Mouse (Mus musculus) C2C12 (cell line): Measurements from ENCODE around the gene Med16. TPM values are rescaled to one million over a fixed set of nuclear protein-coding genes. Genes with fewer than 3 reads are reported as not detected.

ENCODE experiments used
- H3K27me3 ChIP-seq: one replicate; pipeline ENCODE4 v1.6.1; 2011; ENCODE audit not compliant: control insufficient read depth, insufficient read depth, insufficient read length
- H3K36me3 ChIP-seq: one replicate; pipeline ENCODE4 v1.6.1; 2011; ENCODE audit not compliant: control insufficient read depth, insufficient read depth
- H3K4me3 ChIP-seq: one replicate; pipeline ENCODE4 v1.5.1; 2011; ENCODE audit warnings: mild to moderate bottlenecking, control low read depth; ENCODE audit not compliant: poor library complexity, insufficient read depth, severe bottlenecking
- H3K79me2 ChIP-seq: one replicate; pipeline ENCODE4 v1.6.1; 2011; ENCODE audit not compliant: control insufficient read depth, insufficient read depth
- H3K79me3 ChIP-seq: one replicate; pipeline ENCODE4 v1.6.1; 2011; ENCODE audit warnings: low read depth, control low read depth
- H3ac ChIP-seq: one replicate; pipeline ENCODE3; 2011; ENCODE audit warnings: low read depth; ENCODE audit not compliant: control insufficient read depth, insufficient read length
- CEBPB ChIP-seq: IDR thresholded peaks from one replicate; pipeline ENCODE4 v1.6.1; 2011; ENCODE audit warnings: low read depth, mild to moderate bottlenecking, control low read depth, moderate library complexity
- CTCF ChIP-seq: IDR thresholded peaks from one replicate; pipeline ENCODE4 v1.5.1; 2011; ENCODE audit not compliant: control insufficient read depth, insufficient read depth, insufficient read length
- FOSL1 ChIP-seq: IDR thresholded peaks from one replicate; pipeline ENCODE4 v1.8.0; 2011; ENCODE audit warnings: mild to moderate bottlenecking, low read length; ENCODE audit not compliant: poor library complexity, insufficient read depth, severe bottlenecking
- MAX ChIP-seq: IDR thresholded peaks from one replicate; pipeline ENCODE4 v1.6.1; 2011; ENCODE audit warnings: mild to moderate bottlenecking, control low read depth
- MYOD1 ChIP-seq: IDR thresholded peaks from one replicate; pipeline ENCODE4 v1.6.1; 2011; ENCODE audit warnings: low read depth; ENCODE audit not compliant: control insufficient read depth, insufficient read length
- MYOG ChIP-seq: IDR thresholded peaks from one replicate; pipeline ENCODE4 v1.6.1; 2011; ENCODE audit not compliant: control insufficient read depth, insufficient read length; ENCODE audit errors: extremely low read depth
- USF1 ChIP-seq: IDR thresholded peaks from one replicate; pipeline ENCODE4 v1.6.1; 2011; ENCODE audit warnings: low read depth, mild to moderate bottlenecking, control low read depth, moderate library complexity
- polyA plus RNA-seq: library from polyadenylated mRNA; unstranded; fragments of >200 nt; fragmentation: generic; extraction: Trizol; gene quantifications from one replicate; pipeline ENCODE4 v1.2.1, GENCODE M21; 2012; ENCODE audit warnings: missing spikeins

Med16 gene
- polyA plus RNA-seq, 1 experiment = 32.5 TPM

- Histone ChIP-seq H3K4me3 (peak overlapping the region; percentile 87), H3K36me3 (peaks cover 43% of the 10 kb centered on the region), H3K27me3 (no peaks in the 10 kb centered on the region), H3K79me2 (peaks cover 75% of the 10 kb centered on the region), H3K79me3 (peaks cover 62% of the 10 kb centered on the region), H3ac (peak overlapping the region; percentile 93)
- TF ChIP-seq MAX (no peak), USF1 (no peak), CTCF (no peak), CEBPB (no peak), MYOD1 (no peak), MYOG (no peak), FOSL1 (no peak)
These were observed 53.8 kb downstream of the Med16 start for GRCm38 (mm10) chr10:79854801-79855541.

- Histone ChIP-seq H3K4me3 (peak within 1 kb of the TSS; percentile 87), H3ac (peak within 1 kb of the TSS; percentile 93), H3K27me3 (no peaks in the 10 kb centered on the region), H3K79me2 (peaks cover 67% of the 10 kb centered on the region), H3K79me3 (peaks cover 54% of the 10 kb centered on the region), H3K36me3 (peaks cover 34% of the 10 kb centered on the region)
- TF ChIP-seq MAX (peak; percentile 97), USF1 (peak; percentile 96), MYOD1 (no peak)
These were observed 54.6 kb downstream of the Med16 start, which contains the start of gene Ptbp1 for GRCm38 (mm10) chr10:79853860-79854795. TSS of gene Ptbp1 (plus strand) at chr10:79854427.

- no peak for TF ChIP-seq FOSL1
- no peak for TF ChIP-seq MYOG
- no peak for TF ChIP-seq CTCF
- no peak for TF ChIP-seq CEBPB
- no peak for TF ChIP-seq MYOD1
- TF ChIP-seq USF1 = no peak
- no peak for TF ChIP-seq MAX
- H3ac ChIP-seq = peak overlapping the region; percentile 85
- H3K4me3 ChIP-seq = peak overlapping the region; percentile 55
- peaks cover 46% of the 10 kb centered on the region for H3K79me3 ChIP-seq
- H3K36me3 ChIP-seq = peaks cover 27% of the 10 kb centered on the region
- H3K27me3 ChIP-seq = no peaks in the 10 kb centered on the region
- peaks cover 60% of the 10 kb centered on the region for H3K79me2 ChIP-seq
These were observed 55.3 kb downstream of the Med16 start for GRCm38 (mm10) chr10:79853392-79853791.

DNA sequence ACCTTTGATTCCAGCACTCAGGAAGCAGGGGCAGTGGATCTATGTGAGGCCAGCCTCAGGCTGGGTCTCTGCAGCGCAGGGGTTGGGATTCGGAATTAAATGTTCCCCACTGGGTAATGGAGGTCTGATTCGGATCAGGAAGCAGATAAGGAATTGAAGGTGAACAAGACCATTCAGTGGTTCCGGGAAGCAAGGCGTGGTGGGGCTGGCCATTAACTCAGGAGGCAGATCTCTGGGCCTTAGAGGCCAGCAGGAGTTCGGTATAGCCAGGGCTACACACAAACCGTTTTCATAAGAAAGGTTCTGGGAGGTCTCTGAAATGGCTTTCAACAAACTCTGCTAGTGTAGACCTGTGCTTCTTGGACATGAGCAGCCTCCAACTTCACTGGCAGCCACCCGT lies 55.9 kb downstream of the Med16 start:
- Histone ChIP-seq H3K79me3 (peaks cover 41% of the 10 kb centered on the region), H3K27me3 (no peaks in the 10 kb centered on the region), H3K4me3 (peak overlapping the region; percentile 55), H3K79me2 (peaks cover 54% of the 10 kb centered on the region), H3ac (peak overlapping the region; percentile 59), H3K36me3 (peaks cover 21% of the 10 kb centered on the region)
- no peak for TF ChIP-seq USF1
- no peak for TF ChIP-seq FOSL1
- TF ChIP-seq MYOD1 = no peak
- TF ChIP-seq MAX = no peak
- no peak for TF ChIP-seq CTCF
- TF ChIP-seq CEBPB = no peak
- no peak for TF ChIP-seq MYOG

DNA sequence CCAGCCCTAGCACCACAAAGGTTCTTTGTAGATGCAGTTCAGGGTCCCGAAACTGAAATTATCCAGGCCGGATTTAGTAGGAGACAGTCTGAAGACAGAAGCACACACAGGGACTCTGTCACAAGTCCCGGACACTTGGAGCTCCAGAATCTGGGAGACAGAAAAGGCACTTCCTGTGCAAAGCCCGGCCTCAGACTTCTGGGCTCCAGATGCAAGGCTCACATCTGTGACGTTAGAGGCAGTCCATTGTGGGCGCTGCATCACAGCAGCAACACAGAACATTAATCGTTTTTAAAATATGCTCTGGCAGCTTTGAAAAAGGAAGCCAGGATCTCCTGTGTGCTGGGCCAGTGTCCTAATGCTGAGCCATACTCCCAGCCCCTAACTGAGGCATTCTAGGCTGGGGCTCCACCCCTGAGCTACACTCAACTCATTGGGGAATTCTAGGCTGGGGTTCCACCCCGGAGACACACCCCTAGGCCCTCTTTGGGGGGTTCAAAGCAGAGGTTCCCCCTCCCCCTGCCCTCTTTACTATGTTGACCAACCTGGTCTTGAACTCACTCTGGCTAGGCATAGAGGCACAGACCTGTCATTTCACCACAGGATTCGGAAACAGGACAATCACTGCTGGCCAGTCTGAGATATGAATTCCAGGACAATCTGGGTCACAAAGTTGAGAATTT lies 56.5 kb downstream of the Med16 start:
- H3K79me2 ChIP-seq = peaks cover 48% of the 10 kb centered on the region
- H3K36me3 ChIP-seq = peaks cover 16% of the 10 kb centered on the region
- H3K4me3 ChIP-seq = no peak overlapping the region
- TF ChIP-seq CTCF = no peak
- TF ChIP-seq CEBPB = no peak
- TF ChIP-seq MAX = no peak
- no peak for TF ChIP-seq FOSL1
- no peak for TF ChIP-seq MYOG
- no peak for TF ChIP-seq MYOD1
- H3K27me3 ChIP-seq = no peaks in the 10 kb centered on the region
- H3K79me3 ChIP-seq = peaks cover 35% of the 10 kb centered on the region
- peak overlapping the region; percentile 59 for H3ac ChIP-seq
